Mouse (Mus musculus) spleen, postnatal 36 days (tissue): Measurements from ENCODE around the gene Zc3h12d.

Source experiments
- DNase-seq, 2 experiments: peaks; one replicate each; pipeline ENCODE4 v3.0.0; 2022; ENCODE audit warnings: low spot score in 2 of 2, mixed read lengths in 1 of 2

The Zc3h12d gene

GRCm38 (mm10) chr10:7838874-7839421, 6.7 kb downstream of the Zc3h12d start:
- DNase-seq: no peak

DNA sequence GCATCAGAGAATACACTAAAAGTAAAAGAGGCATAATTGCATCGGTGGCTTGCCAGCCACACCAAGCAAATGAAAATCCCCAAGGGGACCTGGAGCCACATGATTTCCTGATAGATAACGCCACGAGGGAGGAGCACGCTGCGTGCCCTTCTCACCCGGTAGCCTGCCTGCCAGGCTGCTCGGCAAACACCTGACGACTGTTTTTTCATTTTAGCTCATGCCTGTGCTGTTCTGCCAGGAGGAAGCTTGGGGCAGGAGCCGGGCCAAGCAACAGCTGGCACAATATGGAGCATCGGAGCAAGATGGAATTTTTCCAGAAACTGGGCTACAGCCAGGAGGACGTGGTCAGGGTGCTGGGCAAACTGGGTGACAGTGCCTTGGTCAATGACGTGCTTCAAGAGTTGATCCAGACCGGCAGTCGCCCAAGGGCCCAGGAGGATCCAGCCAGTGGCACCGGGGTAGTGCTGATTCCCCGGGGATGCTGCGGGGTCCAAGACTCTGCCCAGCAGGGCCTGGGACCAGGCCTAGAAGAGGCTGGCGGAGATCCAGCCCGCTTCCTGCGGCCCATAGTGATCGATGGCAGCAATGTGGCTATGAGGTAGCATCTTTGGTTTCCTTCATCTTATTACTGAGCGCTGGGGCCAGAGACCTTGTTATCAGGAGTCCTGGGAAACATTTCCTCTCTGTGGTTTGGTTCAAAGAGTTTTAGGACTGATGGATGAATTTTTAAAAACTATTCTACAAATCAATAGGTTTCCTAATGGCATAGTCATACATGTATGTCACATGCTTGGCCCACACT, 7.5 kb downstream of the Zc3h12d start:
- DNase-seq: peak; percentile 78 to 79

- DNase-seq: no peak
These were observed 8.1 kb downstream of the Zc3h12d start for GRCm38 (mm10) chr10:7840353-7840733.

DNA sequence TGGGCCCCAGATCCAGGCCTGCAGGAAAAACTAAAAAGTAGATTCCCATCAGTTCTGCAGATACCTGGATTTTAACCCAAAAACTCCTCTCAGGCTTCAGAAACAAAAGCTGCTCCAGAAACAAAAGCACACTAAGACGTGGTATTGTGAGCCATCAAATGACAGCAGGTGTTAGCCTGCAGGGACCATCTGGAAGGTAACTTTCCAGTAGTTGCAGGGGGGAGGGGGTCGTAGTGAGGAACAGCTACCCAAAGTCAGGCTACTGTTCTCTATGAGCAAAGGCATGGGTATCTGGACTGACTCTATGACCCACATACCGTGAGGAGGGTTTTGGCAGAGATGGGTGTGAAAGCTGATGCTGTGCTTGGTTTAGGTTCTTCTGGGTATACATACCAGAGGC, 8.5 kb downstream of the Zc3h12d start:
- DNase-seq: no peak

DNA sequence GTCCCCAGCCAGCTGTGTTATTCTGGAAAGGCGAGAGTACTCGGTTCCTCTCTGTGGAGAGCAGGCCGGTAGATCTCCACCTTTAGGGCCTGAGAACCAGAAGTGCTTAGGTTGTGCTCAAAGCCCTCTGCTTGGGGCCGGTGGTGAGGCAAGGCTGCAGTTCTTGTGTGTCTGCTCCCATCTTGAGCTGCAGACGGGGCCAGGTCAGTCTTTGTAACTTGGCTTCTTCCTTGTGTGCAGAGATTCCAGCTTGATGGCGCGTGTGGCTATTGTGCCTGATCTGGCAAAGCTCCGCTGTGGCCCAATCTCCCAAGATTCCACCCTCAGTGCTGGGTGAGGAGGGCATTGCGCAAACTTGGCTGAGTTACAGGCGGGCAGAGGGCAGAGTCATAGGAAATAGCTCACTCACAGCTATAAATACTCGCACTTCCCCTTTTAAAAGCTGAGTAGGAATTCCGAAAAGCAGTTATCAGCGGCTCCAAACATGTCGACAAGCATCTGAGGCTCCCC, 9.4 kb downstream of the Zc3h12d start:
- peak; percentile 55 to 67 for DNase-seq

DNA sequence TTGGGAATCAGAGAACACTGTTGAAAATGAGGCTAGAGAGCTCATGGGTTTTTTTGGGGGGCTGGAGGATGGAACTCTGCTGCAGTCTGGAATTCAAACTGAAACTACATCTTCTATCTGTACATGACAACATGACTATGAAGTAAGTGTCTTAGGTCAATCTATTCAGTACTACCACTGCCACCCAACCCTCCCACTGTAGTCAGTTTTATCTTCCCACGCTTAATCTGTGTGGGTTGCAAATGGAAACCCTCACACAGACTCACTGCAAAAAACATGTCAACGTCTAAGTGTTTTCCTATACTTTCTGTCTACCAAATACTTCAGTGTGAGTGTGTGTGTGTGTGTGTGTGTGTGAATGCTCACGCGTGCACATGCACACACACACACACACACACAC, 10.9 kb downstream of the Zc3h12d start:
- no peak for DNase-seq

- DNase-seq: peak in 1 of 2 experiments; percentile 43
These were observed 11.9 kb downstream of the Zc3h12d start for GRCm38 (mm10) chr10:7844161-7844560.

DNA sequence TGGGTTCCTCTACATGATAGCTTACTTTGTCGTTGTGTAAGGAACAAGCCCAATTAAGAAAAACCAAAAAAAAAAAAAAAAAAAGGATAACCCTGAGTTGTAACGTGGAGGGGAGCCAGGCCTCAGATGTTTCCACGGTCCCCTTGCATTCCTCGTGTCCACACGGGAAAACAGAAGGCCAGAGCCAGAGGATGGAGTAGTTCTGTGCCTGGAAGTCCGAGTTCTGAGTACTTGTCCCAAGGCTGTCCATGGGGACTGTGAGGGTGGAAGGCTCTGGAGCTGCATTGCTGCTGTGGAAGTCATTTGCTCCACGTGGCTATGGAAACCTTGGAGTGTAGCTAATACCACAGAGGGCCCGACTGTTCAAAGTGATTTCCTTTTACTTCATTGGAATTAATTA, 12.9 kb downstream of the Zc3h12d start:
- DNase-seq: no peak

- DNase-seq: no peak
These were observed 13.7 kb downstream of the Zc3h12d start for GRCm38 (mm10) chr10:7845991-7846390.

GRCm38 (mm10) chr10:7847166-7847605, 14.9 kb downstream of the Zc3h12d start:
- DNase-seq: peak; percentile 59 to 67

DNA sequence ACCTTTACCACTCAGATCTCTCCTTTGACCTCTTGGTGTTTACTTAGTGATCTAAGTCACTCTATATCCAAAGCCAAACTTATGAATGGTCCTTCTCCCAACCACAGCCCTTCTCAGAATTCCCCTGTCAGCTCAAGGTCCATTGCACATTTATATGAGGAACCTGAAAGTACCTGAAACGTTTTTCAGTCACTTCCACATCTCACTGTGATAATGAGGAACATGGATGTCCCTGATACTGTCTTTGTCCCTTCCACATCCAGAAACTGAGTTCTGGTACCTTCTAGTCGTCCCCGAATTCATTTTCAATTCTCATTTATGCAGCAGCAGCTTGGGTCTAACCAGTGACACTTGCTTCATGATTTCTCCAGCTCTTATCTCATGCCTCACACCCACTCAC, 19.6 kb downstream of the Zc3h12d start:
- DNase-seq: no peak

GRCm38 (mm10) chr10:7860494-7860893, 28.2 kb downstream of the Zc3h12d start:
- DNase-seq: no peak

DNA sequence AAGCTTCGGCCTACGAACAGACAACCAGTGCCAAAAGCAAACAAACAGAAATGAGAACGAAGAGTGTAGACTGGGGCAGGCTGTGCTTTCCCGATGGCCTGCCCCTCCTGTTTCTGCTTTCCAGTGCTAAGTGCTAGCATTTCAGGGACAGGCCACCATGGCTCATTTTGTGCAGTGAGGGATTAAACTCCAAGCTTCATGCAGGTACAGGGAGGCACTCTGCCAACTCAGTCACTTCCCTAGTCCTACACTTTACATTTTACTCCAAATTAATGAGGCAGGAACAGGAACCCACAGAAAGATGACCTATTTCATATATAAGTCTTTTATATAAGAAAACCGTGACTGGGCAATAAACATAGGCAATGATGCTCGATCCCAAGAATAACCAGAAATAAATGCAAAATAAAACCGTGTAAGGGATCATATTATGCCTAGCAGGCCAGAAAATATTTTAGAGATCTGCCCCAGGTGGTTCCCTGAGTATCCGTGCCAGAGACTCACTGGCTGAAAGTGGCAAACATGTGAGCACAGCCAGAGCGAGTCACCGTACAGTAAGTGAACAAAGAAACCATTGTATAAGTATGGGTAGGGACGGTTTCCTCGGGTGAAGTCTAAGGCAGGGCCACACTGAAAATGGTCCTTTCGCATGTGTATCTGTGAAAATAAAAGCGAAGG, 29.1 kb downstream of the Zc3h12d start:
- DNase-seq: no peak

- DNase-seq: no peak
These were observed 29.8 kb downstream of the Zc3h12d start for GRCm38 (mm10) chr10:7861937-7862657.

- no peak for DNase-seq
These were observed 31.1 kb downstream of the Zc3h12d start for GRCm38 (mm10) chr10:7863411-7863810.

DNA sequence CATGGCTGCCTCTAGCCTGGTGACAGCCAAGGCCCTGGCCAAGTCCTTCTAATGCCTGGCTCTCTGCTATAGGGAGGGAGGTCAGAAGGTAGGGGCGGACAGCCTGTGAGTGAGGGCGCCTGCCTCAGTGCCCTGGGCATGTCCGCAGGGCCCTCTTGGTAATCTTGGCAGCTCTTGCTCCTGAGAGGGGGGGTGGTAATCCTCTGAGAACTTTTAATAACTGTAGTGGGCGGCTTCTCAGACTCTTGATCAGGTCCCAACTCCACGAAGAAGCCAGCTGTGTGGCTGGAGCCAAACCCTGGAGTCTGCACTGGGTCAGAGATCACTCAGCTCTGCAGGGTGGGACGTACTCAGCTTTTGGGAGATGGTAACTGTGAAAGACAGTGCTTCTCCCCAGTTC, 31.9 kb downstream of the Zc3h12d start:
- DNase-seq: no peak

GRCm38 (mm10) chr10:7864806-7865205, 32.5 kb downstream of the Zc3h12d start:
- no peak for DNase-seq

- DNase-seq: no peak
These were observed 34.7 kb downstream of the Zc3h12d start for GRCm38 (mm10) chr10:7866762-7867665.

DNA sequence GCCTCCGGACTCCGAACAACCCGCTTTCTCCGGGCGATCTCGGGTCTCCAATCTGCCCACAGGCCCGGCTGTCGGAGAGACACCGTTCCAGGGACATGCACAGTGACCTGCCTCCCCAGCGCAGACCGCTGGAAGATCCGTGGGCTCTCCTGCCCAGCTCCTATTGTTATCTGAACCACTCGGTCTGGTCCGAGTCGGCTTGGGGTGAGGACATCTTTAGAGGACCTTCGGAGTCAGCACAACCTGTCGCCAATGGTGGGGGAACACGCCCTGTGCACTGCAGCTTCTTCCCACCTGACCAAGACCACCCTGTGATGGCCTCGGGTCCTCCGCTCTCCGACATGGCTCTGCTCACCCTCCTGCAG, 35.4 kb downstream of the Zc3h12d start:
- no peak for DNase-seq

- DNase-seq: no peak
These were observed 37.5 kb downstream of the Zc3h12d start for GRCm38 (mm10) chr10:7869746-7870145.
